Mouse (Mus musculus) bone marrow, adult 2 months (tissue): Measurements from ENCODE around the gene Hoxa1. TPM values are rescaled to one million over a fixed set of nuclear protein-coding genes. Genes with fewer than 3 reads are reported as not detected.

Source experiments
- H3K27ac ChIP-seq: fragments of 200-500 bp; 2 replicates; pipeline ENCODE4 v1.5.1; 2012; ENCODE audit warnings: low read depth, mild to moderate bottlenecking, control low read depth, inconsistent platforms, low read length; ENCODE audit not compliant: control insufficient read depth, poor library complexity, insufficient read depth
- H3K4me1 ChIP-seq: fragments of 200-500 bp; 2 replicates; pipeline ENCODE4 v1.6.1; 2011; ENCODE audit warnings: low read length; ENCODE audit not compliant: control insufficient read depth, insufficient read depth
- H3K4me3 ChIP-seq: fragments of 200-500 bp; replicated peaks from 2 replicates; pipeline ENCODE3; 2011; ENCODE audit warnings: mild to moderate bottlenecking, low read depth, low read length, control low read depth; ENCODE audit not compliant: control insufficient read depth
- CTCF ChIP-seq: fragments of 200-500 bp; IDR thresholded peaks from 2 replicates; pipeline ENCODE4 v1.5.1; 2011; ENCODE audit warnings: low read length, control low read depth; ENCODE audit not compliant: control insufficient read depth, insufficient read depth
- POLR2A ChIP-seq: fragments of 200-500 bp; IDR thresholded peaks from 2 replicates; pipeline ENCODE4 v1.6.1; 2011; ENCODE audit warnings: low read depth, mild to moderate bottlenecking, control low read depth, low read length, borderline replicate concordance; ENCODE audit not compliant: control insufficient read depth
- WGBS: fragments of 180-500 bp; shearing (Covaris S2); methylation state at CpG from one replicate; pipeline ENCODE4 v1.1.7; 2018; 5-methylcytosine and 5-hydroxymethylcytosine counted together
- polyA plus RNA-seq: library from polyadenylated mRNA; stranded (reverse); fragments of >200 nt; gene quantifications from 2 replicates; pipeline ENCODE4 v1.2.4, GENCODE M21; 2011; ENCODE audit warnings: low replicate concordance; ENCODE audit not compliant: missing spikeins, insufficient read depth, insufficient read length

The Hoxa1 gene
- polyA plus RNA-seq, 1 experiment = 0.97 TPM

- WGBS = 84% methylated on average over 28 of the region's 28 CpGs
- Histone ChIP-seq H3K27ac (no peak overlapping the region), H3K4me3 (no peak overlapping the region), H3K4me1 (no peaks in the 10 kb centered on the region)
- no peak for TF ChIP-seq POLR2A
- TF ChIP-seq CTCF = no peak
These were observed 7.6 kb upstream of the Hoxa1 start for GRCm38 (mm10) chr6:52165441-52166370.

- 35% methylated on average over 25 of the region's 25 CpGs for WGBS
- H3K27ac ChIP-seq = no peak within 1 kb of the TSS
- TF ChIP-seq CTCF = no peak
- no peak for TF ChIP-seq POLR2A
- no peak within 1 kb of the TSS for H3K4me3 ChIP-seq
- H3K4me1 ChIP-seq = no peaks in the 10 kb centered on the region
These were observed 6.7 kb upstream of the Hoxa1 start, which contains the start of gene Hoxa2 for GRCm38 (mm10) chr6:52164626-52165440. Hoxa2 (minus strand) TSS chr6:52164831.

DNA sequence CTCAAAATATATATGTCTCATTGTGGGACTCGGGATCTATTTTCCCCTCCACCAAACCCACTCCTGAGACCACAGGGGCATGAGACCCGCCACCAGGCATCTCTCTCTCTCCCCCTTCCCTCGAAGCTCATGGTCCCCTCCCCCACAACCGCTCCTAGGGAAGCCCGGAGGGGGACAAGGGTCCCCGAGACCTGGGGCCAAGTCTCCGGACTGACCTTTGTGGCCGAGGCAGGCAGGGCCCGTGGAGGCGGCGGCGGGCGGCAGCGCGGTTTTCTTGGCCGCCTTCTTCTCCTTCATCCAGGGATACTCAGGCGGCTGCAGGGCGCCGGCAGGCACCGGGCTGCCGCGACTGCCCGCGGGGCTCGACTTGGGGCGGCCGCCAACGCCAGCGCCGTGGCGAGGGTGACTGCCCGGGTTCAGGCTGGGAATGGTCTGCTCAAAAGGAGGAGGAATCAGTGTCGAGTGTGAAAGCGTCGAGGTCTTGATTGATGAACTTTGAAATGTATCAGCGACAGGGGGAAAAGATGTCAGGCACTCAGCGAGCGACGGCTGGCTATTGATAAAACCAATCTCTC lies 6.0 kb upstream of the Hoxa1 start:
- H3K4me1 ChIP-seq = no peaks in the 10 kb centered on the region
- no peak overlapping the region for H3K27ac ChIP-seq
- 13% methylated on average over 39 of the region's 39 CpGs for WGBS
- H3K4me3 ChIP-seq = no peak overlapping the region
- TF ChIP-seq CTCF (no peak), POLR2A (no peak)

DNA sequence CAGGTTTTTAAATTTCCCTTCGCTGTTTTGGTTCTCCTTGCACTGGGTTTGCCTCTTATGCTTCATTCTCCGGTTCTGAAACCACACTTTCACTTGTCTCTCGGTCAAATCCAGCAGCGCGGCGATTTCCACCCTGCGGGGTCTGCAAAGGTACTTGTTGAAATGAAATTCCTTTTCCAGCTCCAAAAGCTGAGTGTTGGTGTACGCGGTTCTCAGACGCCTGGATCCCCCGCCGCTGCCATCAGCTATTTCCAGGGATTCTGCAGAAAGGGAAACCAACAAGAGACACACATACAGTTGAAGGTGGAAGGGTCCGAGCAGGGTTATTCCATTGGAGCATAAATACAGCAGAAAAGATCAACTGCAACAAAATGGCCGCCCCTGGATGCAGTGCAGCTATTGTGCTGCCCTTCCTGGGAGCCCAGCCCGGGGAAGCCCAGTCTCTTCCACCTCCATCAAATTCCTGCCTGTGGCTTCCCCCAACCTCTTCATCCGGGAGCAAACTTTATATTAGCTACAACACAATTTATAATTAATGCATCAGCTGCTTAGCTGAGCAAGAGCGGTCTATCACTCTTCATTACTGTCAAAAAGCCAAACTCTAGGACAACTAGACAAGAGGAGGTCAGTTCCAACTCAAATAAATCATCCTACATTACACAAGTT lies 5.4 kb upstream of the Hoxa1 start:
- Histone ChIP-seq H3K4me3 (no peak overlapping the region), H3K4me1 (no peaks in the 10 kb centered on the region), H3K27ac (no peak overlapping the region)
- 75% methylated on average over 17 of the region's 17 CpGs for WGBS
- TF ChIP-seq CTCF (no peak), POLR2A (no peak)

- TF ChIP-seq POLR2A (no peak), CTCF (no peak)
- Histone ChIP-seq H3K4me1 (no peaks in the 10 kb centered on the region), H3K4me3 (no peak overlapping the region), H3K27ac (no peak overlapping the region)
- WGBS = 73% methylated on average over 14 of the region's 14 CpGs
These were observed 4.7 kb upstream of the Hoxa1 start for GRCm38 (mm10) chr6:52162611-52163365.

- Histone ChIP-seq H3K4me3 (no peak overlapping the region), H3K4me1 (no peaks in the 10 kb centered on the region), H3K27ac (no peak overlapping the region)
- no peak for TF ChIP-seq CTCF
- TF ChIP-seq POLR2A = no peak
- WGBS = 71% methylated on average over 1 of the region's 1 CpGs
These were observed 3.9 kb upstream of the Hoxa1 start for GRCm38 (mm10) chr6:52162093-52162380.

GRCm38 (mm10) chr6:52161336-52162092 lies 3.4 kb upstream of the Hoxa1 start:
- no peak for TF ChIP-seq CTCF
- TF ChIP-seq POLR2A = no peak
- Histone ChIP-seq H3K27ac (no peak overlapping the region), H3K4me3 (no peak overlapping the region), H3K4me1 (no peaks in the 10 kb centered on the region)
- 61% methylated on average over 8 of the region's 8 CpGs for WGBS
